Mouse (Mus musculus) liver, adult 2 months (tissue): ENCODE measurements at regions not wholly inside any gene's neighbourhood (a gene's known extent, or its start where the extent isn't known, plus 50 kb on each side); places are given as distances from the start of the nearest gene placed in this dataset.
A peak's percentile ranks its signal among the peaks of the same experiment; 100 is the strongest.

Experiments used
- DNase-seq: peaks from one replicate; pipeline ENCODE4 v3.0.0-alpha.2; 2011; ENCODE audit warnings: low read depth, low spot score; ENCODE audit errors: extremely low read depth
- H3K27ac ChIP-seq: fragments of 200-500 bp; replicated peaks from 2 replicates; pipeline ENCODE4 v1.5.1; 2012; ENCODE audit warnings: low read depth, mild to moderate bottlenecking, control low read depth, inconsistent platforms, low read length; ENCODE audit not compliant: insufficient read depth
- H3K27me3 ChIP-seq: fragments of 200-500 bp; 2 replicates; pipeline ENCODE4 v1.6.1; 2012; ENCODE audit warnings: mild to moderate bottlenecking, moderate library complexity, low read length, inconsistent platforms; ENCODE audit not compliant: control insufficient read depth, insufficient read depth
- H3K36me3 ChIP-seq: fragments of 200-500 bp; 2 replicates; pipeline ENCODE4 v1.6.1; 2012; ENCODE audit warnings: low read length, inconsistent platforms; ENCODE audit not compliant: control insufficient read depth, insufficient read depth
- H3K4me1 ChIP-seq: fragments of 200-500 bp; 2 replicates; pipeline ENCODE4 v1.6.1; 2011; ENCODE audit warnings: low read length; ENCODE audit not compliant: control insufficient read depth, insufficient read depth
- H3K4me3 ChIP-seq: fragments of 200-500 bp; 2 replicates; pipeline ENCODE4 v1.5.1; 2011; ENCODE audit warnings: low read depth, mild to moderate bottlenecking, control low read depth, low read length, moderate library complexity; ENCODE audit not compliant: insufficient read depth
- H3K79me2 ChIP-seq: fragments of 200-500 bp; 2 replicates; pipeline ENCODE4 v1.6.1; 2012; ENCODE audit warnings: inconsistent platforms, mild to moderate bottlenecking, low read length, moderate library complexity; ENCODE audit not compliant: control insufficient read depth, insufficient read depth
- H3K9ac ChIP-seq: fragments of 200-500 bp; 2 replicates; pipeline ENCODE4 v1.6.1; 2012; ENCODE audit warnings: low read depth, mild to moderate bottlenecking, control low read depth, inconsistent platforms, low read length
- CTCF ChIP-seq: fragments of 200-500 bp; IDR thresholded peaks from 2 replicates; pipeline ENCODE4 v1.5.1; 2011; ENCODE audit warnings: low read depth, low read length, control low read depth
- POLR2A ChIP-seq: fragments of 200-500 bp; IDR thresholded peaks from 2 replicates; pipeline ENCODE4 v1.6.1; 2011; ENCODE audit warnings: low read length, control low read depth; ENCODE audit not compliant: insufficient read depth; ENCODE audit errors: extremely low read depth
- WGBS: fragments of 180-500 bp; shearing (Covaris S2); methylation state at CpG from one replicate; pipeline ENCODE4 v1.1.7; 2018; 5-methylcytosine and 5-hydroxymethylcytosine counted together

GRCm38 (mm10) chr2:46280822-46281221 lies 1163.6 kb upstream of the Zeb2 start:
- Histone ChIP-seq H3K4me1 (no peaks in the 10 kb centered on the region), H3K27me3 (no peaks in the 10 kb centered on the region), H3K4me3 (no peak overlapping the region), H3K36me3 (no peaks in the 10 kb centered on the region), H3K79me2 (no peaks in the 10 kb centered on the region), H3K9ac (no peak overlapping the region), H3K27ac (no peak overlapping the region)
- DNase-seq, result no peak
- TF ChIP-seq CTCF, result no peak
- no peak for TF ChIP-seq POLR2A
- 80% methylated on average over 2 of the region's 2 CpGs for WGBS

GRCm38 (mm10) chr2:46261618-46262017 lies 1144.4 kb upstream of the Zeb2 start:
- Histone ChIP-seq H3K4me1 (no peaks in the 10 kb centered on the region), H3K79me2 (no peaks in the 10 kb centered on the region), H3K27me3 (no peaks in the 10 kb centered on the region), H3K36me3 (no peaks in the 10 kb centered on the region), H3K9ac (no peak overlapping the region), H3K27ac (no peak overlapping the region), H3K4me3 (no peak overlapping the region)
- 91% methylated on average over 1 of the region's 1 CpGs for WGBS
- no peak for DNase-seq
- TF ChIP-seq CTCF (no peak), POLR2A (no peak)

DNA sequence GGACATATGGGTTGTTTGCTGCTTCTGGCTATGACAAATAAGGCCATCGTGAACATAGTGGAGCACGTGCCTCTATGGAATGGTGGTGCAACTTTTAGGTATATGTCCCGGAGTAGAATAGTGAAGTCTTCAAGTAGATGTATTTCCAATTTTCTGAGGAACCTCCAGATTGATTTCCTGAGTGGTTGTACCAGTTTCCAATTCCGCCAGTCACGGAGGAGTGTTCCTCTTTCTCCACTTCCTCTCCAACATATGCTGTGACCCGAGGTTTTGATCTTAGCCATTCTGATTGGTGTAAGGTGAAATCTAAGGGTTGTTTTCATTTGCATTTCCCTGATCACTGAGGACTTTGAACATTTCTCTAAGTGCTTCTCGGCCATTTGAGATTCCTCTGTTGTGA lies 1134.4 kb upstream of the Zeb2 start:
- Histone ChIP-seq H3K4me3 (no peak overlapping the region), H3K36me3 (no peaks in the 10 kb centered on the region), H3K9ac (no peak overlapping the region), H3K4me1 (no peaks in the 10 kb centered on the region), H3K27me3 (no peaks in the 10 kb centered on the region), H3K79me2 (no peaks in the 10 kb centered on the region), H3K27ac (no peak overlapping the region)
- TF ChIP-seq POLR2A (no peak), CTCF (no peak)
- DNase-seq, result peak; percentile 10
- WGBS, result 83% methylated on average over 7 of the region's 7 CpGs

GRCm38 (mm10) chr2:46245717-46246116 lies 1128.5 kb upstream of the Zeb2 start:
- Histone ChIP-seq H3K27me3 (no peaks in the 10 kb centered on the region), H3K4me1 (no peaks in the 10 kb centered on the region), H3K79me2 (no peaks in the 10 kb centered on the region), H3K36me3 (no peaks in the 10 kb centered on the region), H3K9ac (no peak overlapping the region), H3K27ac (no peak overlapping the region), H3K4me3 (no peak overlapping the region)
- WGBS, result 49% methylated on average over 3 of the region's 3 CpGs
- no peak for TF ChIP-seq POLR2A
- DNase-seq, result peak; percentile 31

- Histone ChIP-seq H3K36me3 (no peaks in the 10 kb centered on the region), H3K4me1 (no peaks in the 10 kb centered on the region), H3K79me2 (no peaks in the 10 kb centered on the region), H3K9ac (no peak overlapping the region), H3K4me3 (no peak overlapping the region), H3K27me3 (no peaks in the 10 kb centered on the region), H3K27ac (no peak overlapping the region)
- TF ChIP-seq POLR2A, result no peak
- TF ChIP-seq CTCF, result no peak
- no peak for DNase-seq
- 83% methylated on average over 3 of the region's 3 CpGs for WGBS
These were observed 1127.5 kb upstream of the Zeb2 start for GRCm38 (mm10) chr2:46244697-46245096.

DNA sequence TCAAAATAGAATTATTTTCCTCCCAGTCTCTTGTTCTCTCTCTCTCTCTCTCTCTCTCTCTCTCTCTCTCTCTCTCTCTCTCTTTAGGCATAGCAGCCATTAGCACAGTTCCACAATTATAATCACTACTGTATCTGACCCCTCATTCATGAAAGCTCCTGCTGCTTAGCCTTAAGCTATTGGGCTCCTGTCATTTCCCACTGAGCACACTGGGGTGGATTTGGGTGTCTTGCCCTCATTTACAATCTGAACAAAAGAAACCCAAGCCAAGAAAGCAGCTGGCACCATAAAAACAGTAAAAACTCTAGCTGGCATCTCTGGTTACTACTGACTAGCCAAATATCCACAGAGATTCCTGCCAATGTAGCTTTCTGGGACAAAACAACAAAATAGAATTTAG lies 1125.6 kb upstream of the Zeb2 start:
- no peaks in the 10 kb centered on the region for H3K4me1 ChIP-seq
- H3K36me3 ChIP-seq, result no peaks in the 10 kb centered on the region
- no peak for DNase-seq
- no peaks in the 10 kb centered on the region for H3K27me3 ChIP-seq
- H3K9ac ChIP-seq, result no peak overlapping the region
- no peaks in the 10 kb centered on the region for H3K79me2 ChIP-seq
- TF ChIP-seq POLR2A (no peak), CTCF (no peak)
- no peak overlapping the region for H3K27ac ChIP-seq
- H3K4me3 ChIP-seq, result no peak overlapping the region
